ENCODE assay signal across 9 mouse cellular contexts in genomic region chr14:34570294-34570693, GRCm38 (mm10). TPM values are rescaled to one million over a fixed set of nuclear protein-coding genes. Genes with fewer than 3 reads are reported as not detected.
A peak's percentile ranks its signal among the peaks of the same experiment; 100 is the strongest.
DNase-seq lines count a peak whose midpoint lies in the region; ATAC-seq and TF ChIP-seq lines count a peak whose summit lies in the region.
"Had no signal": no experiment of that assay in that cellular context is flagged by ENCODE, and none has a peak within 500 bp of the region (broad histone marks: within the 10 kb centered on the region; RNA-seq: fewer than 3 reads in every experiment).

No protein-coding gene starts in this region.

- H3K9ac ChIP-seq in lung, embryonic 14.5 days = no peak overlapping the region

- peak; percentile 50; the same call in 1 of the 2 replicates for TF ChIP-seq CTCF in G1E (IDR thresholded peaks at IDR 0.05; ENCODE audit: low read depth, low read length)
- peak; percentile 89 for TF ChIP-seq CTCF in lung, embryonic 14.5 days (IDR thresholded peaks at IDR 0.05; ENCODE audit: low read depth)

- H3K4me1 ChIP-seq in G1E (ENCODE audit: insufficient read depth, low read depth, low read length) = peaks cover 10% of the 10 kb centered on the region
- H3K4me1 ChIP-seq in lung, embryonic 14.5 days (ENCODE audit: insufficient read depth) = no peaks in the 10 kb centered on the region

- H3K27me3 ChIP-seq in G1E (ENCODE audit: insufficient read depth, low read length) = peaks cover 4% of the 10 kb centered on the region; the same call in 1 of the 2 replicates
- H3K27me3 ChIP-seq in lung, embryonic 14.5 days (ENCODE audit: insufficient read depth, low read length) = no peaks in the 10 kb centered on the region

- no peak overlapping the region for H3K4me3 ChIP-seq in G1E (ENCODE audit: low read depth, low read length)
- no peak overlapping the region; the same call in 1 of the 2 replicates for H3K4me3 ChIP-seq in lung, embryonic 14.5 days (ENCODE audit: low read depth, low read length)

- H3K36me3 ChIP-seq in G1E (replicated peaks) = no peaks in the 10 kb centered on the region
- no peaks in the 10 kb centered on the region for H3K36me3 ChIP-seq in lung, embryonic 14.5 days (ENCODE audit: insufficient read depth)

- no peaks in the 10 kb centered on the region for H3K9me3 ChIP-seq in G1E (replicated peaks)
- no peaks in the 10 kb centered on the region for H3K9me3 ChIP-seq in lung, embryonic 14.5 days (ENCODE audit: low read depth, low read length)

- DNase-seq in G1E (ENCODE audit: low spot score) = peak; percentile 40
- DNase-seq in c-Kit-positive CD71-negative TER-119-negative erythroid progenitor cells, embryonic 14.5 days (ENCODE audit: low read depth) = peak; percentile 68
- DNase-seq in fibroblast of lung, adult 2 months (ENCODE audit: low read depth) = peak; percentile 36
- peak; percentile 80 to 82 for DNase-seq in heart, postnatal 36 days
- DNase-seq in layer of hippocampus, adult 18-20 months (ENCODE audit: low spot score in 2 of 2) = peak; percentile 59 to 82
- peak; percentile 91 for DNase-seq in lung, embryonic 14.5 days
- peak; percentile 74 for DNase-seq in ovary, postnatal 14 days (ENCODE audit: low spot score)
- DNase-seq in thymus, postnatal 14 days = peak; percentile 70

- under 1% methylated on average over 6 of the region's 6 CpGs for WGBS in lung, embryonic 14.5 days

- no peak overlapping the region for H3K27ac ChIP-seq in lung, embryonic 14.5 days (ENCODE audit: low read depth)
- H3K27ac ChIP-seq: macrophage had no signal

- H3K4me2 ChIP-seq in lung, embryonic 14.5 days = peak overlapping the region; percentile 56; the same call in 1 of the 2 replicates

- intact Hi-C loops in heart, postnatal 36 days (cut with DNase I) = no loop called here

- ATAC-seq in G1E (ENCODE audit: extremely low read depth, insufficient number of reproducible peaks, low FRiP score, poor library complexity, severe bottlenecking) = no peak
- ATAC-seq in lung, embryonic 14.5 days (ENCODE audit: insufficient read depth) = peak; percentile 42; the same call in 1 of the 2 replicates

RNA-seq across cellular contexts. Expression of gene Ldb3, which starts 18.2 kb away (rescaled TPM):
- total RNA-seq in G1E (2014; fragmentation: Nextera tagmentation) (not detected in 2 replicates), G1E (2017) (0.05 TPM in 1 of 2 replicates, not detected in the other)
- polyA plus RNA-seq in G1E (2012) = not detected in 2 replicates
- total RNA-seq in heart, postnatal 36 days (2021) = 100 to 1,000 TPM; 988 to 990 TPM
- 1 to 10 TPM; 3.5 to 4.1 TPM for total RNA-seq in layer of hippocampus, adult 18-20 months (2021)
- polyA plus RNA-seq in lung, embryonic 14.5 days (2014; fragmentation: Nextera tagmentation; extraction: Ambion mirVana) = 0.79 and 4.2 TPM in 2 replicates
- polyA plus RNA-seq: macrophage had no signal

RNA-seq across cellular contexts. Expression of gene Opn4, which starts 29.6 kb away (rescaled TPM):
- total RNA-seq in G1E (2014; fragmentation: Nextera tagmentation) (not detected in 2 replicates), G1E (2017) (0.05 TPM in 1 of 2 replicates, not detected in the other)
- not detected in 2 replicates for polyA plus RNA-seq in G1E (2012)
- total RNA-seq in heart, postnatal 36 days (2021) = 1 to 10 TPM; 2.2 to 3.1 TPM
- total RNA-seq in layer of hippocampus, adult 18-20 months (2021) = not detected
- not detected in 2 replicates for polyA plus RNA-seq in lung, embryonic 14.5 days (2014; fragmentation: Nextera tagmentation; extraction: Ambion mirVana)
- polyA plus RNA-seq: macrophage had no signal

RNA-seq across cellular contexts. Expression of gene 9230112D13Rik, which starts 47.7 kb away (rescaled TPM):
- total RNA-seq in G1E (2014; fragmentation: Nextera tagmentation) = not detected in 2 replicates
- total RNA-seq in G1E (2017) = not detected in 2 replicates
- polyA plus RNA-seq in G1E (2012) = not detected in 2 replicates
- total RNA-seq in heart, postnatal 36 days (2021) = not detected
- not detected for total RNA-seq in layer of hippocampus, adult 18-20 months (2021)
- not detected in 2 replicates for polyA plus RNA-seq in lung, embryonic 14.5 days (2014; fragmentation: Nextera tagmentation; extraction: Ambion mirVana)
- polyA plus RNA-seq: macrophage had no signal

Comparison
In these comparisons a context has a peak if more than half of its experiments do, and no peak if none do; other contexts are left out.
1. DNase-seq: peak in every context shown above with its lines; median percentile 91 in lung, embryonic 14.5 days; 81 in heart, postnatal 36 days; 74 in ovary, postnatal 14 days; 70 in layer of hippocampus, adult 18-20 months; 70 in thymus, postnatal 14 days; 68 in c-Kit-positive CD71-negative TER-119-negative erythroid progenitor cells, embryonic 14.5 days; 40 in G1E; 36 in fibroblast of lung, adult 2 months.
2. RNA of gene Ldb3, which starts 18.2 kb away (total RNA-seq): 988 to 990 TPM in heart, postnatal 36 days; 3.5 to 4.1 TPM in layer of hippocampus, adult 18-20 months and 0.05 TPM in G1E; every median in the first group is over 100 times any median in the second.